Mouse (Mus musculus): ENCODE data around the gene Dnah8.

Dnah8 gene

GRCm38 (mm10) chr17:30871040-30871439, 246.9 kb downstream of the Dnah8 start:
- in situ Hi-C loops (cut with MboI, MseI), result no loop called here

GRCm38 (mm10) chr17:30874276-30874675, 250.1 kb downstream of the Dnah8 start:
- in situ Hi-C loops (cut with MboI, MseI), result no loop called here

GRCm38 (mm10) chr17:30877456-30877855, 253.3 kb downstream of the Dnah8 start:
- in situ Hi-C loops (cut with MboI, MseI), result no loop called here

GRCm38 (mm10) chr17:30878626-30879025, 254.5 kb downstream of the Dnah8 start:
- in situ Hi-C loops (cut with MboI, MseI), result no loop called here

GRCm38 (mm10) chr17:30880391-30880790, 256.2 kb downstream of the Dnah8 start:
- in situ Hi-C loops (cut with MboI, MseI), result loop anchor here (10.0 kb wide), 1 partner anchor 514 kb away; no protein-coding TSS in a partner anchor

- in situ Hi-C loops (cut with MboI, MseI), result loop anchor here (10.0 kb wide), 1 partner anchor 514 kb away; no protein-coding TSS in a partner anchor
These were observed 256.8 kb downstream of the Dnah8 start for GRCm38 (mm10) chr17:30881001-30881400.

- in situ Hi-C loops (cut with MboI, MseI), result loop anchor here (10.0 kb wide), 1 partner anchor 513 kb away; no protein-coding TSS in a partner anchor
These were observed 258.1 kb downstream of the Dnah8 start for GRCm38 (mm10) chr17:30882206-30882605.

- in situ Hi-C loops (cut with MboI, MseI), result loop anchor here (10.0 kb wide), 1 partner anchor 511 kb away; no protein-coding TSS in a partner anchor
These were observed 259.4 kb downstream of the Dnah8 start for GRCm38 (mm10) chr17:30883534-30883933.

GRCm38 (mm10) chr17:30892086-30892485, 267.9 kb downstream of the Dnah8 start:
- in situ Hi-C loops (cut with MboI, MseI), result no loop called here

- in situ Hi-C loops (cut with MboI, MseI), result no loop called here
These were observed 268.6 kb downstream of the Dnah8 start for GRCm38 (mm10) chr17:30892730-30893129.

GRCm38 (mm10) chr17:30897075-30897474, 272.9 kb downstream of the Dnah8 start:
- in situ Hi-C loops (cut with MboI, MseI), result no loop called here

- in situ Hi-C loops (cut with MboI, MseI), result loop anchor here (10.0 kb wide), 1 partner anchor 1223 kb away; no protein-coding TSS in a partner anchor
These were observed 277.5 kb downstream of the Dnah8 start, which contains the start of gene Glp1r for GRCm38 (mm10) chr17:30901627-30902026. Glp1r (plus strand) TSS chr17:30901817.

- in situ Hi-C loops (cut with MboI, MseI), result loop anchor here (10.0 kb wide), 1 partner anchor 1221 kb away; no protein-coding TSS in a partner anchor
These were observed 279.9 kb downstream of the Dnah8 start for GRCm38 (mm10) chr17:30904096-30904495.

GRCm38 (mm10) chr17:30907577-30907976, 283.4 kb downstream of the Dnah8 start:
- in situ Hi-C loops (cut with MboI, MseI), result loop anchor here (10.0 kb wide), 1 partner anchor 1217 kb away; no protein-coding TSS in a partner anchor

GRCm38 (mm10) chr17:30910866-30911731, 286.9 kb downstream of the Dnah8 start:
- in situ Hi-C loops (cut with MboI, MseI), result no loop called here

- in situ Hi-C loops (cut with MboI, MseI), result no loop called here
These were observed 287.6 kb downstream of the Dnah8 start for GRCm38 (mm10) chr17:30911732-30912088.

- in situ Hi-C loops (cut with MboI, MseI), result no loop called here
These were observed 288.4 kb downstream of the Dnah8 start for GRCm38 (mm10) chr17:30912536-30912935.

GRCm38 (mm10) chr17:30914264-30914663, 290.1 kb downstream of the Dnah8 start:
- in situ Hi-C loops (cut with MboI, MseI), result no loop called here

GRCm38 (mm10) chr17:30923566-30923965, 299.4 kb downstream of the Dnah8 start:
- in situ Hi-C loops (cut with MboI, MseI), result no loop called here
